Mouse (Mus musculus): ENCODE data around the gene Trim5. TPM values are rescaled to one million over a fixed set of nuclear protein-coding genes. Genes with fewer than 3 reads are reported as not detected.

The Trim5 gene
- polyA plus RNA-seq, 1 experiment from 2014 or later = 0.12 TPM

- H3K4me1 ChIP-seq (replicated peaks; ENCODE audit: control insufficient read depth, insufficient read depth, low read length) = no peaks in the 10 kb centered on the region
- ATAC-seq (replicated peaks; ENCODE audit: low FRiP score, low TSS enrichment, low read depth) (no peak), DNase-seq (ENCODE audit: low spot score) (no peak)
- H3K27me3 ChIP-seq (replicated peaks; ENCODE audit: control insufficient read depth, insufficient read depth, low read length) = no peaks in the 10 kb centered on the region
- 79% methylated on average over 2 of the region's 2 CpGs for WGBS
- H3K36me3 ChIP-seq (ENCODE audit: control insufficient read depth, insufficient read depth, low read length) = no peaks in the 10 kb centered on the region
- no peak overlapping the region for H3K27ac ChIP-seq (ENCODE audit: low read depth)
- H3K4me2 ChIP-seq (ENCODE audit: low read length) = no peak overlapping the region
- H3K9me3 ChIP-seq (ENCODE audit: control insufficient read depth, low read length) = no peaks in the 10 kb centered on the region
- H3K4me3 ChIP-seq (ENCODE audit: low read depth, low read length) = no peak overlapping the region
- no peak overlapping the region for H3K9ac ChIP-seq (ENCODE audit: low read length)
These were observed 70.0 kb downstream of the Trim5 start for GRCm38 (mm10) chr7:104217881-104218280.

- ATAC-seq (replicated peaks; ENCODE audit: low FRiP score, low TSS enrichment, low read depth) = no peak
- H3K4me1 ChIP-seq (replicated peaks; ENCODE audit: control insufficient read depth, insufficient read depth, low read length) = no peaks in the 10 kb centered on the region
- WGBS = 43% methylated on average over 1 of the region's 1 CpGs
These were observed 71.8 kb downstream of the Trim5 start for GRCm38 (mm10) chr7:104216011-104216535.

More at GRCm38 (mm10) chr7:104216011-104216535, 71.8 kb downstream of the Trim5 start:
- Histone ChIP-seq H3K36me3 (ENCODE audit: control insufficient read depth, insufficient read depth, low read length) (no peaks in the 10 kb centered on the region), H3K4me3 (ENCODE audit: low read depth, low read length) (no peak overlapping the region), H3K4me2 (ENCODE audit: low read length) (no peak overlapping the region), H3K27me3 (replicated peaks; ENCODE audit: control insufficient read depth, insufficient read depth, low read length) (no peaks in the 10 kb centered on the region), H3K9me3 (ENCODE audit: control insufficient read depth, low read length) (no peaks in the 10 kb centered on the region), H3K9ac (ENCODE audit: low read length) (no peak overlapping the region), H3K27ac (ENCODE audit: low read depth) (no peak overlapping the region)
- no peak for DNase-seq (ENCODE audit: low spot score)

Other genes starting within 250 kb of the Trim5 start
- not detected in 2 replicates for gene Olfr642, start 235.4 kb downstream of the Trim5 start, polyA plus RNA-seq (2014; fragmentation: Nextera tagmentation; extraction: Ambion mirVana)
- not detected in 2 replicates for gene 4930516K23Rik, start 226.6 kb downstream of the Trim5 start, polyA plus RNA-seq (2014; fragmentation: Nextera tagmentation; extraction: Ambion mirVana)
- gene Olfr644, start 216.2 kb downstream of the Trim5 start, polyA plus RNA-seq (2014; fragmentation: Nextera tagmentation; extraction: Ambion mirVana) = not detected in 2 replicates
- not detected in 2 replicates for gene Olfr645, start 202.6 kb downstream of the Trim5 start, polyA plus RNA-seq (2014; fragmentation: Nextera tagmentation; extraction: Ambion mirVana)
- gene Olfr646, start 183.2 kb downstream of the Trim5 start, polyA plus RNA-seq (2014; fragmentation: Nextera tagmentation; extraction: Ambion mirVana) = not detected in 2 replicates
- gene Ubqln5, start 158.3 kb downstream of the Trim5 start, polyA plus RNA-seq (2014; fragmentation: Nextera tagmentation; extraction: Ambion mirVana) = not detected in 2 replicates
- gene Olfr643, start 150.7 kb downstream of the Trim5 start, polyA plus RNA-seq (2014; fragmentation: Nextera tagmentation; extraction: Ambion mirVana) = not detected in 2 replicates
- not detected in 2 replicates for gene Ubqln3, start 144.8 kb downstream of the Trim5 start, polyA plus RNA-seq (2014; fragmentation: Nextera tagmentation; extraction: Ambion mirVana)
- gene Ubqlnl, start 137.5 kb downstream of the Trim5 start, polyA plus RNA-seq (2014; fragmentation: Nextera tagmentation; extraction: Ambion mirVana) = not detected in 2 replicates
- not detected in 2 replicates for gene Olfm5, start 123.3 kb downstream of the Trim5 start, polyA plus RNA-seq (2014; fragmentation: Nextera tagmentation; extraction: Ambion mirVana)
- gene Olfr648, start 104.7 kb downstream of the Trim5 start, polyA plus RNA-seq (2014; fragmentation: Nextera tagmentation; extraction: Ambion mirVana) = 0.32 and 0.36 TPM in 2 replicates
- gene Olfr649, start 92.1 kb downstream of the Trim5 start, polyA plus RNA-seq (2014; fragmentation: Nextera tagmentation; extraction: Ambion mirVana) = not detected in 2 replicates
- gene Trim6, start 69.3 kb downstream of the Trim5 start, polyA plus RNA-seq (2014; fragmentation: Nextera tagmentation; extraction: Ambion mirVana) = 1.6 TPM in 2 replicates
- gene Trim34a, start 43.6 kb downstream of the Trim5 start, polyA plus RNA-seq (2014; fragmentation: Nextera tagmentation; extraction: Ambion mirVana) = 1.5 and 1.9 TPM in 2 replicates
- gene Trim12a, start 27.4 kb upstream of the Trim5 start, polyA plus RNA-seq (2014; fragmentation: Nextera tagmentation; extraction: Ambion mirVana) = 3.7 and 5.2 TPM in 2 replicates
- not detected in 2 replicates for gene Trim34b, start 41.4 kb upstream of the Trim5 start, polyA plus RNA-seq (2014; fragmentation: Nextera tagmentation; extraction: Ambion mirVana)
- 1.6 TPM in 2 replicates for gene Trim12c, start 65.3 kb upstream of the Trim5 start, polyA plus RNA-seq (2014; fragmentation: Nextera tagmentation; extraction: Ambion mirVana)
- 0.09 and 0.14 TPM in 2 replicates for gene Trim30b, start 81.8 kb upstream of the Trim5 start, polyA plus RNA-seq (2014; fragmentation: Nextera tagmentation; extraction: Ambion mirVana)
- gene Trim30c, start 112.7 kb upstream of the Trim5 start, polyA plus RNA-seq (2014; fragmentation: Nextera tagmentation; extraction: Ambion mirVana) = 0.16 and 0.20 TPM in 2 replicates
- gene Trim30a, start 177.1 kb upstream of the Trim5 start, polyA plus RNA-seq (2014; fragmentation: Nextera tagmentation; extraction: Ambion mirVana) = 1.5 TPM in 2 replicates
- 0.49 and 1.1 TPM in 2 replicates for gene Trim30d, start 219.8 kb upstream of the Trim5 start, polyA plus RNA-seq (2014; fragmentation: Nextera tagmentation; extraction: Ambion mirVana)